Mouse (Mus musculus): ENCODE data around the gene Krt76.

The Krt76 gene

DNA sequence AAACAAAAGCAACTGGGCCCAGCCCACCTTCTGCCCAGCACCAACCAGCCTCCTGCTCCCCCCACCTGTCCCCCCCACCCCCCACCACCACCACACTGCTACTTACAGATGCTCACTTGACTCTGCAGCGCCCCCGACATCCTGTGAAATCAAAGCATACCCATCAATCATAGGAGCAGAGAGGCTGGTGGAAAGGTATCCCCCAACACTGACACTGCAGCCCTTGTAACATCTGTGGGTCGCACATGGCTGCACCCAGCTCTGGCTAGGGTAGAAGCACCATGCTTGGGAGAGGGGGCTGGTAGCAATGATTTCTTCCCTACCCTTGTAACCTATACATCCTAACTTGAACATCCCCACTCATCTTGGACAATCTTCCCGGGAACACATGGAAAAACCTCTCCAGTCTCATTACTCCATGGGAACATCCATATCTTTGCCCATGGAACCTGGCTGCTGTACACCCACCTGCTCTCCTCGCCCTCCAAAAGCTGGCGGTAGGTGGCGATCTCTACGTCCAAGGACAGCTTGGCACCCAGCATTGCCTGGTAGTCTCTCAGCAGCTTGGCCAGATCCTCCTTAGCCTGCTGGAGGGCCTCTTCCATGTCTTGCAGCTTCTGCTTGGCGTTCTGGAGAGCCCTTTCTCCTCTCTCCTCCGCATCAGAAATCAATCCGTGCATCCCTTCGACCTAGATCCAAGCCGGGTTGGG, 32.1 kb downstream of the Krt76 start:
- DNase-seq (ENCODE audit: low spot score in 2 of 2), result no peak

DNA sequence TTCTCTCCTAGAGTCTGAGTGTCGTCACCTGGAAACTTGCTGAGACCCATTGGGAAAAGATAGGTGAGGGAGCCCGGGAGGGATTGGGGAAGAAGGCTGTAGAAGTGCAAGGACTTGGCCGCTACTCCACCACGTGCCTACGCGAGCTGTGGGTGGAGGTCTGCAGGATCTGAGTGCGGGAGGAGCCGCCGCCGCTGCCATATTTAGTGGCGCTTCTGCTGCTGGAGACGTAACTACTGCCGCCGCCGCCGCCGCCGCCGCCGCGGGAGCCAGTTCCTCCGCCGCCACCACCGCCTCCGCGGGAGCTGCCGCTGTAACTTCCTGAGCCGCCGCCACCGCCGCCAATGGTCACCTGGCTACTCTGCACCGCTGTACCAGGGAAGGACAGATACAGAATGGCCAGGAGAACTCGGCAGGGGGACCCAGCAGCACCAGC, 33.0 kb downstream of the Krt76 start:
- DNase-seq (ENCODE audit: low spot score in 2 of 2), result no peak

DNA sequence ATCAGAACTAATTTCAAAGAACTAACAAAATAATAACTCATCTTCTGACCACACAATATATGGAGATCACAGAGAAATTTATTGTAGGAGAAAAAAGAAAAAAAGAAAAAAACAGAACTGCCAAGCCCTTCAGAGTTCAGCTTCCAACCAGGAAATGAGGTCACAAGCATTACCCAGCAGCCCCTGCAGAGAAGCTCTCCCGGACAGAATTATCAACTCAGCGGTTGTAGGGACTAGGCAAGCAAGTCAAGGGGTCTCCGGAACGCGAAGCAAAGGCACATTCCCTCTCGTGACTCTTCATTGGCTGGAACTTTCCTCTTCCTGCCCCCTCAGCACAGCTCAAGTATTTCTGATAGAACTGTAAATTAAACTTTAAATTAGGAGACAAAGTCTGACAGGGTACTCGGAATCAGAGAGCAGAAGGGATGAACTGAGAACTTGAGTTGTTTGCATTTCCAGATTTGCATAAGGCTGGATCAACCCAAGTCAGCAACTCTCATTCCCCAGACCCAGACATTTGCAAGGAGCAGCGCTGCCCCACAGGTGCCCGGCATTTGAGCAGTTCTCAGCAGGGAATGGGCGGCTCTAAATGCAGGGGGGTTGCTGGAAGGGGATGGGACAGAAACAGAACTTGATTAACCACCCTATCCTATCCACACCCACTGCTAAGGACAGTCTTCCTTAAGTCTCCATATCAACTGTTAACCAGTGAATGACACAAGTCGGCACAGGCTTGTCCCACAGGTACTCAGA, 33.9 kb downstream of the Krt76 start:
- DNase-seq (ENCODE audit: low spot score in 2 of 2), result no peak

DNA sequence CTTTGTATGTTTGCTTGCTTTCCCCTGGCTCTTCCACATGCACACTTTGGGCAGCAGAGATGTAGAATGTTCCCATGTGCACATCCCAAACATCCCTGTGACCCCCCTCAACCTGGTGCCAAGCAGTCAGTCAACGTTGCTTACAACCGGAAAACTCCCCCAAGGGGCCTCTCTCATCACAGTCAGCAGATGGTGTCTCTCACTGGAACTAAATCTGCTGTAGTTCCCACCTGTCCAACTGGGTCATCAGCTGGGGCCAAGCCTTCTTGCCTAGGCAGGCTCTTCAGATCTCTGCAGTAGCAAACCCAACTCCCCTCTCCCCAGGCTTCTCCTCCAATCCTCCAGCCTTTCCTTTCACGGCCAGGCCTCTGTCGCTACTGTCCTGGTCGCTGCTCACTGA, 36.0 kb downstream of the Krt76 start:
- DNase-seq (ENCODE audit: low spot score in 2 of 2), result no peak

DNA sequence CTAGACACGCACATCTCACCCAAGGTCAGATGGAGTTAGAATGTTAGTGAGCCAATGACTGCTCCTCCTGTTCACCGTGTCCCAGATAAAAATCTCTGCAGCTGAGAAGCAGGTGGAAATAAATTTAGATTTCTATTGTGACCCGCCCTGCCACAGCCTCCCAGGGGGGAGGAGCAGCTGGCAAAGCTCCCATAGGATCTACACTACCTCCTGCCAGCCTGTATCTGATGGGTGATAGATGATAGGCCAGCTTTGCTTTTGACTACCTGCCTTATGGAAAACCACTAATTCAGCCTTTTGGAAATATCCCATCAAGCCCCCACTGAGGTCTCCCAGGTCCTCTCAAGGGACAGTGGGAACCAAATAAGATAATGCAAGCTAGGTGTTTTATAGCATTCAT, 37.0 kb downstream of the Krt76 start:
- no peak for DNase-seq (ENCODE audit: low spot score in 2 of 2)

DNA sequence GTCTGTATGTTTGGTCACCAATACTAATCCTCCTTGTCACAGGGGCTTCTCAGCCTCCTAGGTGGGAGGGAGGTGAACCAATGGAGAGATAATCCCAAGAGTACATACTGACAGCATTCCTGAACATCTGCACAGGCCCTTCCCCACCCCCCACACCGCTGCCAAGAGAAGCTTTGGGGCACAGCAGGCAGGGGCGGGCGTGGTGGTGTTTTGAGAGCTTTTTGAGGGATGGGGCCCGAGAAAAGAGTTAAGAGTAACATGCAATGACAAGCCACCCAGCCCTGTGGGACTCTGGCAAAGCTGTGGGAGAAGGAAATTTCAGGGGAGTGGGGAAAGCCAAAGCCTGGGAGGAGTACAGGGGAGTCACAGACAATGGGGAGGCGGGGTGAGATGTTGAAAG, 38.4 kb downstream of the Krt76 start:
- DNase-seq (ENCODE audit: low spot score in 2 of 2), result no peak

DNA sequence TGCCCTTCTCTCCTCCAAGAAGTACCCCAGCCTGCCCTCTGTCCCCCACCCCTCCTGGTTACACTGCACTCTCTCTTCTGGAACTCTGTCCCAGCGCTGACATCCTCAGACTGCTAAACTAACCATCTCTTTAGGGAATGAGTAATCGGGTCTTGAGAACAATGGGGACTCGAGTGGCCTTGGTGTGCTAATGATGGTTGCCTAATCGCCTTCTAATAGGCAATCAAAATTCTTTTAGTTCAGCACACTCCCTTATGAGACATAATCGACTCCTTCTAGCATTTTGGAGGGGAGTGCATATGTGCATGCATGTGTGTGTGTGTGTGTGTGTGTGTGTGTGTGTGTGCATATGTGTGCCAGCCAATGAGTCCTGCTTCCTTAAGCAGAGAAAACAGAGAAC, 40.1 kb downstream of the Krt76 start:
- DNase-seq (ENCODE audit: low spot score in 2 of 2), result no peak

DNA sequence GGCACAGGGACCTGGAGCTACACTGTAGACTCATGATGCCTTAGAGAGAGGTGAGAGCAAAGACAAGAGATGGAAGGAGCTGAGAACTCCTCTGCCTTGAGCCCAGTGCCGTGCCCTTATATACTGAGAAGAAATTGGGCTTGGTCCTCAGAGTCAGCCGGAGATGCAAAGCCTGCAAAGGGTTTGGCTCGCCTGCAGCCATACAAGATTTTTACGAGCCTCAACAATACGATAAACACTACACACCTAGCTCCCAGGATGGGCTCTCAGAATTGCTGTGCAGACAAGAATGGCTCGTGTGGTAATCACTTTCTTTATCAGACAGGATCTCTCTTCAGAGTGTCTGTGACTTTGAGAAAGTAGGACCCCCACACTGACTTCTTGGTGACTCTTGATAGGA, 42.0 kb downstream of the Krt76 start, which contains the start of gene Krt1:
Krt1 (minus strand) TSS at position 101 of the 400 bp plus-strand sequence.
- DNase-seq (ENCODE audit: low spot score in 2 of 2), result no peak

DNA sequence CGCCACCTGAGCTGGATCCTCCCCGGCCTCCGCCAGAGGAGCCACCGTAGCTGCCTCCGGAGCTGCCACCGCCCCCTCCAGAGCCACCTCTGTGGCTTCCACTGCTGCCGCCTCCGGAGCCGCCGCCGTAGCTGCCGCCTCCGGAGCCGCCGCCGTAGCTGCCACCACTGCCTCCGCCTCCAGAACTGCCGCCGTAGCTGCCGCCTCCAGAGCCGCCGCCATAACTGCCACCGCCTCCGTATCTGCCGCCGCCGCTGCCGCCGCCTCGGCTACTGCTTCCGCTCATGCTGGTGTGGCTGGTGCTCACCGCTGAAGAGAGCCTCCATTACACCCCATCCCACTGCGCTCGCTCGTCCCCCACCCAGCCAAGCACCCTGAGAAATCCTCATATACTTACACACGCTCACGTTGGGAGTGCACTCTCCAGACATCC, 46.7 kb downstream of the Krt76 start:
- no peak for DNase-seq (ENCODE audit: low spot score in 2 of 2)

DNA sequence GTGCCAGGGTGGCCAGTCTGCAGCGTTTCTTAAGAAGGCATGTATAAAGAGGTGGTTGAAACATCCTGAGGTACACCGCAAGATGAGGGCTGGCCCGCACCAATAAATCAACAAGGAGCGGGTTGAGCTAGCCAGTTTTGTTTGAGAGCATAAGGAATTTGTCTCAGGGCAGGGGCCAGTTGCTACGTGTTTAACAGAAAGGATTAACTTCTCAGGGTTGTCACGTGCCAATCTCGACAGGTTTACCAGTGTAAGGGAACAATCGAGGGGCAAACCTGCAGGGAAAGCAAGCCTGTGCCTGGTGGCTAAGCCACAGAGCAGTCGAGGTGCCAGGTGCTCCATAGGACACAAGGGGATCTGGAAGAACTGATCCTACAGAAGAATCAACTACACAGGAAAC, 49.5 kb downstream of the Krt76 start:
- no peak for DNase-seq (ENCODE audit: low spot score in 2 of 2)

DNA sequence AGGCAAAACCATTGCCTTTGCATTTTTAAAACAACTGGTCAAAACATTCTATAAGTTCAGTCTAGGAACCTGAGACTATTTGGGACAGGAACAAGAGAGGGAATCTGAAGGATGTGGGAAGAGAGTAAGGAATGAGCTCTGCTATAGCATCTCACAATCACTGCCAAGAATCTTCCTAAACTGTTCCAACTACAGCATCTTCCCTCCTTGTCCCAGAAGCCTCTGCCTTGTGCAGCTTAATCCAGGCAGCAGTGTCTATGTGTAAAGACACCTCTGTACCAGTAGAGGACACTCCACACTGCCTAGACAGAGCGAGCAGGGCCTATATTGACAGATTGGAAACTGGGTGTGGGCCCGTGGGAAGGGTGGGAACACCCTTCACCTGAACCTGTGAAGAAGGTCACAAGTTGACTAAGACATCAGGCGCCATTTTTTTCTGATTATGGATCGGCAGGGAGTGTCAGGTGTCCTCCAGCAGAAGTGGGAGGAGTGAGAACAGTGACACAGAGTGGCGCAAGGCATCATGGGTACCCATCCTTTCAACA, 57.9 kb downstream of the Krt76 start:
- DNase-seq (ENCODE audit: low spot score in 2 of 2), result no peak
